Mouse (Mus musculus) neural tube, embryonic 13.5 days (tissue): ENCODE data around the gene Gm45015. TPM values are rescaled to one million over a fixed set of nuclear protein-coding genes. Genes with fewer than 3 reads are reported as not detected.
A peak's percentile ranks its signal among the peaks of the same experiment; 100 is the strongest.

ENCODE experiments used
- ATAC-seq: fragments of 200-750 bp; cut with Nextera tagmentation; 2 replicates; pipeline ENCODE4 v1.8.0; 2017; ENCODE audit warnings: low read depth, mild to moderate bottlenecking, moderate TSS enrichment, moderate library complexity
- H3K27ac ChIP-seq: fragments of 300-500 bp; sonication (generic); replicated peaks from 2 replicates; pipeline ENCODE4 v1.5.1; 2015; ENCODE audit warnings: moderate library complexity, mild to moderate bottlenecking, inconsistent platforms
- H3K27me3 ChIP-seq: fragments of 300-500 bp; sonication (generic); 2 replicates; pipeline ENCODE4 v1.6.1; 2015; ENCODE audit warnings: mild to moderate bottlenecking, inconsistent platforms
- H3K36me3 ChIP-seq: fragments of 300-500 bp; sonication (generic); 2 replicates; pipeline ENCODE4 v1.6.1; 2015; ENCODE audit warnings: mild to moderate bottlenecking, inconsistent platforms
- H3K4me1 ChIP-seq: fragments of 300-500 bp; sonication (generic); replicated peaks from 2 replicates; pipeline ENCODE4 v1.6.1; 2015; ENCODE audit warnings: inconsistent platforms
- H3K4me2 ChIP-seq: fragments of 300-500 bp; sonication (generic); 2 replicates; pipeline ENCODE4 v1.6.1; 2015; ENCODE audit warnings: inconsistent platforms, mild to moderate bottlenecking, moderate library complexity
- H3K4me3 ChIP-seq: fragments of 300-500 bp; sonication (generic); 2 replicates; pipeline ENCODE4 v1.5.1; 2015; ENCODE audit warnings: mild to moderate bottlenecking, inconsistent platforms
- H3K9ac ChIP-seq: fragments of 300-500 bp; sonication (generic); 2 replicates; pipeline ENCODE4 v1.6.1; 2015; ENCODE audit warnings: moderate library complexity, mild to moderate bottlenecking, inconsistent platforms
- H3K9me3 ChIP-seq: fragments of 300-500 bp; sonication (generic); 2 replicates; pipeline ENCODE4 v1.6.1; 2016; ENCODE audit warnings: inconsistent platforms
- WGBS: fragments of 180-500 bp; shearing (Covaris S2); methylation state at CpG from one replicate; pipeline ENCODE4 v1.1.7; 2015; 5-methylcytosine and 5-hydroxymethylcytosine counted together
- polyA plus RNA-seq: library from polyadenylated mRNA; unstranded; fragments of >200 nt; fragmentation: Nextera tagmentation; extraction: Ambion mirVana; gene quantifications from 2 replicates; pipeline ENCODE4 v1.2.1, GENCODE M21; 2015

The Gm45015 gene
- polyA plus RNA-seq = not detected in 2 replicates

DNA sequence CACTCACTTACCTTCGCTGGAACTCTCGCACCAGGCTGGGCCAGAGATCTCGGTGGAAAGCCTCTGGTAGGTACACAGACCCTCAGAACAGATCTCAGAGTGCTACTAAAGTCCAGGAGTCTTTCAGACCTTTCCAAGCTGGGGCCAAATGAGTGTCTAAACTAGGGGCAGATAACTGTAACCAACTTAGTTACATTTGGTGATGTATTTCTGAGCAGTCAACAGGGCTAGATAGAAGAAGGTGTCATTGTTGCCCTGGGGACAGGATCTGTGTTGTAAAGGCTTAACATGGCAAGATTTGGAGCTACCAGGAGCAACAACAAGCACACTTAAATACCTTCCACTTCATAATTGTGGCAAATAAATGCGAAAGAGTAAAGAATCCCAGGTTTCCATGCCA is at the start of gene Gm45015:
Gm45015 (minus strand) TSS at position 101 of the 400 bp plus-strand sequence.
- Histone ChIP-seq H3K9ac (no peak within 1 kb of the TSS), H3K9me3 (no peaks in the 10 kb centered on the region), H3K4me3 (no peak within 1 kb of the TSS), H3K4me1 (no peaks in the 10 kb centered on the region), H3K36me3 (no peaks in the 10 kb centered on the region), H3K27ac (no peak within 1 kb of the TSS), H3K4me2 (no peak within 1 kb of the TSS), H3K27me3 (no peaks in the 10 kb centered on the region)
- ATAC-seq = no peak
- WGBS = 89% methylated on average over 4 of the region's 4 CpGs

DNA sequence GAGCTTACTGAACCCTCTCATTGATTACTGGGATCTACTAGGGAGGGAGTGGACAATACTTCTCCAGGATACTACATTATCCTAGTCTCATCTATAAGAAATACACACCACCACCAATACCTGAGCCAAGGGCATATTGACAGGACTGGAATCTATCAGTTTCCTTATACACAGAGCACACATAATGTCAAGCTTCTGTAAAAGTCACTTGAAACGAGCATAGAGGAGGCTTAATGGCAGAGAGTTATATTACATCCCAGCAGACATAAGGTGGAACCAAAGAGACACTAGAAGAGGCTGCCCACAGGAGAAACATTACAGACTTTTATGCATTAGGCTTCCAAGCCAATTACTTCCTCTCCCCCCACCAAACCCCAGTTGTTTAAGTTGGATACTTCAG is 48.3 kb upstream of the Gm45015 start:
- no peak for ATAC-seq
- Histone ChIP-seq H3K4me1 (no peaks in the 10 kb centered on the region), H3K27ac (no peak overlapping the region), H3K9me3 (no peaks in the 10 kb centered on the region), H3K4me2 (no peak overlapping the region), H3K4me3 (no peak overlapping the region), H3K27me3 (no peaks in the 10 kb centered on the region), H3K36me3 (no peaks in the 10 kb centered on the region), H3K9ac (no peak overlapping the region)
- 24% methylated on average over 1 of the region's 1 CpGs for WGBS

DNA sequence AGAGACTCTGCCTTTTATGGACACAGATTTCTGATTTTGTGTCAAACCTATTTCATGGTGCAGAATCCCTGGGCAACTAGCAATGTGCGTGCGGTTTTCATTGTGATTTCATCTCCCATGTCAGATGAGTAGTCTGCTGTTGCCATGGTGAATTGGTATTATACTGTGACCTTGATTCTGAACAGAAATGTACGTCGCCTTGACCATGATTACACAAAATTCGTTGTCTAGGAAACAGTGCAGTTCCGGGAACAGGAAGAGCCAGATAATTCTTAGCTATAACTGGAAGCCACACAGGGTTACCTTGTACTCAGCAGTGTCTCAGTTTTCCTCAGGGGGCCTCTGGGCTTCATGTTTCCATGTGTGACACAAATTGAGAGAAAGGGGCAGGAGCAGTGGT is 47.8 kb upstream of the Gm45015 start:
- H3K9ac ChIP-seq = no peak overlapping the region
- ATAC-seq = no peak
- H3K4me1 ChIP-seq = no peaks in the 10 kb centered on the region
- H3K36me3 ChIP-seq = no peaks in the 10 kb centered on the region
- no peaks in the 10 kb centered on the region for H3K27me3 ChIP-seq
- WGBS = 72% methylated on average over 6 of the region's 6 CpGs
- H3K4me2 ChIP-seq = no peak overlapping the region
- H3K4me3 ChIP-seq = no peak overlapping the region
- H3K9me3 ChIP-seq = no peaks in the 10 kb centered on the region
- H3K27ac ChIP-seq = no peak overlapping the region

DNA sequence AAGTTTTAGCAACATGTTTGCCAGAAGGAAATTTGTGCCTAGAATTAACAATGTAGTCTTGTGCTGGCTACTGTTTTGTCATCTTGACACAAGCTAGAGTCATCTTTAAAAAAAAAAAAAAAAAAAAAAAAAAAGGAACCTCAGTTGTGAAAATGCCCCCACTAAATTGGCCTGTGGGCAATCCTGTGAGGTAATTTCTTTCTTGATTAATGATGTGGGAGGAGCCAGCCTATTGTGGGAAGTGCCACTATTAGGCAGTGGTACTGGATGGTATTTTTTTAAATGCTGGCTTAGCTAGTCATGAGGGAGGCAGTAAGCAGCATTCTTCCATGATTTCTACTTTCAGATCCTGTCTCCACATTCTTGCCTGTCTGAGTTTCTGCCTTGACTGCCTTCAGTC is 26.7 kb upstream of the Gm45015 start:
- H3K4me1 ChIP-seq = no peaks in the 10 kb centered on the region
- no peak for ATAC-seq
- H3K4me3 ChIP-seq = no peak overlapping the region
- no peaks in the 10 kb centered on the region for H3K9me3 ChIP-seq
- no peak overlapping the region for H3K9ac ChIP-seq
- H3K36me3 ChIP-seq = 0 out of 2 replicates have a peak, but pooled peaks cover 6% of the 10 kb centered on the region
- no peak overlapping the region for H3K4me2 ChIP-seq
- no peak overlapping the region for H3K27ac ChIP-seq
- H3K27me3 ChIP-seq = no peaks in the 10 kb centered on the region

DNA sequence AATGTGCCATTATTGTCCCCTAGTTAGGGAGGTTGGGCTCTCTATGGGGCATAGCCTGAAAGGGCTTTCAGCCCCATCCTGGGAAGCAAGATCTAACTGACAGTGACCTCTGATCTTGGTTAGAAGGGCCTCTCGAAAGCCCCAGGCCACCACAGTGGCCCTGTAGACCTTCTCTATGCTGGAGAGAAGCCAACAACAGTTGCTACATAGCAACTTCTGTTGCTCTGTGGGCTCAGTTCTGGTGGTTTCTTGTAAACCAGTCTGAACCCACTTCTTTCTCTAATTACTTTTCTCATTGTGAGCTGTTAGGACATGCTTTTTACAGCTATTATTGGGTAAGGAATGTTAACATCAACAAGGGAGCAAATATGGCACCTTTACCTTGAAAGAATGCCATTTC is 20.1 kb upstream of the Gm45015 start:
- Histone ChIP-seq H3K4me3 (no peak overlapping the region), H3K9ac (no peak overlapping the region), H3K27me3 (no peaks in the 10 kb centered on the region), H3K27ac (no peak overlapping the region), H3K4me1 (no peaks in the 10 kb centered on the region), H3K4me2 (no peak overlapping the region), H3K36me3 (peaks cover 57% of the 10 kb centered on the region), H3K9me3 (peaks cover 7% of the 10 kb centered on the region)
- 57% methylated on average over 1 of the region's 1 CpGs for WGBS
- no peak for ATAC-seq

DNA sequence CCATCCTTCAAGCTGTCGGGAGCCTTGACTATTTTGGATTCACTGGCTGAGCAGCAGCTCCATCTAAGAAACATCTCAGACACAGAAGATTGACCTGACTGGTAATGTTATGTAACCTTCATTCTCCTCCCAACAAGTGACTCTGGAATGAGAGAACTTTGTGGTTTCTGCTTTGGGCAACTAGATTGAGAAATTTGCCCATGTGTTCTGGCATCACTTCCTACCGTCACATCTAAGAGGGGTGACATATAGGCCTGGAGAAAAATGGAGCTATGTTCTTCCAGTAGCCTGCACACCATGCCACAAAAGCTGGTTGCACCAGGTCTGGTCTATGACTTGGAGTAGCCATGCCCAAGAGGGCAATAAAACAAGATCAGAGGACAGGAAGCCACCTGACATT is 19.5 kb upstream of the Gm45015 start:
- no peak overlapping the region for H3K9ac ChIP-seq
- ATAC-seq = no peak
- H3K9me3 ChIP-seq = peaks cover 7% of the 10 kb centered on the region
- no peak overlapping the region for H3K4me2 ChIP-seq
- no peak overlapping the region for H3K4me3 ChIP-seq
- H3K4me1 ChIP-seq = no peaks in the 10 kb centered on the region
- 91% methylated on average over 2 of the region's 2 CpGs for WGBS
- no peaks in the 10 kb centered on the region for H3K27me3 ChIP-seq
- H3K27ac ChIP-seq = no peak overlapping the region
- H3K36me3 ChIP-seq = peaks cover 61% of the 10 kb centered on the region

DNA sequence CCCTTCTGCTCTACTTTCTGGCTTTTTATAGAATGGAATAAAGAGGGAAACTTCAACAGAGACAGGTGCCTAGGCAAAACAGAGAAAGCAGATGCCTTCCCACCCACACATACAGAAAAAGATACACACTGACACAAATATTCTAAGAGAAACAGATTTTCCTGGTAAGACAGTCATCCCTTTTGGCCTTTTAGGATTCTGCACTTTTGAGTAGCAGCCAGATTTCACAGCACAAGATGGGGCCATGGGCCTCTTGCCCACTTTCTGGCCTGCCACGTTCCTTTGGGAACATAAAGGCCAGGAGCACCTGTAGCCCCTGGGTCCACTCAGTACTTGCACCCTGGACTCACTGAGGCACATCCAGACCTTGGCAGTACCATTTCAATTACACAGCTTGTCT is 7.7 kb upstream of the Gm45015 start:
- peaks cover 13% of the 10 kb centered on the region for H3K4me1 ChIP-seq

DNA sequence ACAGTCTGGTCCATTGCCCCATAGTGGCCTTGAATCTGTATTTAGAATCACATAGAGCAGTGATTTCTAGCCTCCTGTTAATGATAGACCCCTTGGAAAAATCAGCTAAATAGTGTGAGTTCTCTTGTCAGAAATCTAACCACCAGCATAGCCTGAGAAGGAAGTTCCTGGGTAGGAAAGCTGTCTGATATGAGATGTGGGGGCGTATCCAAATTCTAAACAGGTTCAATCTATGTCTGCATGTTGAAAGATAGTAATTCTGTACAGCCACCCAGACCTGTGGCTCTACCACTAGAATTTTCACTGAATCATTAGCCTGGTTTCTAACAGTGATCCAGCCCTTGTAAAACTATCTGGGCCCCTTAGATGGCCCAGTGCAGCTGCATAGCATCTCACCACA is 7.2 kb upstream of the Gm45015 start:
- no peak overlapping the region for H3K4me3 ChIP-seq
- H3K27me3 ChIP-seq = no peaks in the 10 kb centered on the region
- peaks cover 13% of the 10 kb centered on the region for H3K4me1 ChIP-seq
- H3K9me3 ChIP-seq = no peaks in the 10 kb centered on the region
- no peak for ATAC-seq
- WGBS = 78% methylated on average over 1 of the region's 1 CpGs
- H3K27ac ChIP-seq = no peak overlapping the region
- peak overlapping the region; percentile 62 for H3K4me2 ChIP-seq
- no peak overlapping the region for H3K9ac ChIP-seq
- no peaks in the 10 kb centered on the region for H3K36me3 ChIP-seq

More for the DNA sequence above, 7.7 kb upstream of the Gm45015 start:
- Histone ChIP-seq H3K9ac (no peak overlapping the region), H3K4me2 (no peak overlapping the region), H3K4me3 (no peak overlapping the region), H3K27ac (no peak overlapping the region), H3K27me3 (no peaks in the 10 kb centered on the region), H3K9me3 (no peaks in the 10 kb centered on the region), H3K36me3 (no peaks in the 10 kb centered on the region)
- no peak for ATAC-seq
- 94% methylated on average over 1 of the region's 1 CpGs for WGBS

- WGBS = 21% methylated on average over 15 of the region's 15 CpGs
- Histone ChIP-seq H3K9me3 (no peaks in the 10 kb centered on the region), H3K4me1 (peaks cover 13% of the 10 kb centered on the region), H3K36me3 (no peaks in the 10 kb centered on the region), H3K9ac (peak overlapping the region; percentile 80), H3K4me3 (peak overlapping the region; percentile 55), H3K27me3 (no peaks in the 10 kb centered on the region), H3K27ac (peak overlapping the region; percentile 75), H3K4me2 (peak overlapping the region; percentile 62)
- peak; percentile 79 for ATAC-seq
These were observed 6.5 kb upstream of the Gm45015 start for GRCm38 (mm10) chrX:73342941-73343735.

DNA sequence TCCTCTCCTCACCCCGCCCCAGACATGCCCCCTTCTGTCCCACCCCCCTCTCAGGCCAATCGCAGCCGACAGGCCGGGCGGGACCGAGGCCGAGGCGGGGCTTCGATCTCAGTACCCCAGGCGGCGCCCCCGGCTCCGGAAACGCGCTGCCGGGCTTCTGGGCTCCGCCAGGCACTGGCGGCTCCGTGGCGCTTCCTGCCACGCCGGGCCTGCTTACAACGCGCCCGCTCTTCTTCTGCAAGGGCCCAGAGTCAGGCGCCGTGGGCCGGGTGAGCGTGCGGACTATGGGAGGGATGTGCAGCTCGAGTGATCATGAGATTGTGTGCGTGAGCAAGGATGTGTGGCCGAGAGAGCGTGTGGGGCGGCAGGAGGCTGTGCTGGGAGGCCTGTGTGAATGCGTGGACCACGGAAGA is 5.8 kb upstream of the Gm45015 start, which contains the start of gene Zfp275:
Zfp275 (plus strand) TSS at position 139 of the 413 bp plus-strand sequence.
- Histone ChIP-seq H3K9me3 (no peaks in the 10 kb centered on the region), H3K4me2 (peak within 1 kb of the TSS; percentile 62), H3K27ac (peak within 1 kb of the TSS; percentile 75), H3K4me1 (peaks cover 13% of the 10 kb centered on the region), H3K4me3 (peak within 1 kb of the TSS; percentile 55), H3K27me3 (no peaks in the 10 kb centered on the region), H3K9ac (peak within 1 kb of the TSS; percentile 80), H3K36me3 (no peaks in the 10 kb centered on the region)
- peak; percentile 95 for ATAC-seq
- 17% methylated on average over 37 of the region's 37 CpGs for WGBS

GRCm38 (mm10) chrX:73342068-73342467 is 5.4 kb upstream of the Gm45015 start:
- Histone ChIP-seq H3K4me2 (peak overlapping the region; percentile 62), H3K4me3 (peak overlapping the region; percentile 55), H3K9ac (peak overlapping the region; percentile 80), H3K4me1 (peaks cover 13% of the 10 kb centered on the region), H3K27ac (peak overlapping the region; percentile 75; the same call in 1 of the 2 replicates), H3K9me3 (no peaks in the 10 kb centered on the region), H3K27me3 (no peaks in the 10 kb centered on the region), H3K36me3 (no peaks in the 10 kb centered on the region)
- WGBS = 27% methylated on average over 3 of the region's 3 CpGs
- peak; percentile 48; the same call in 1 of the 2 replicates for ATAC-seq

DNA sequence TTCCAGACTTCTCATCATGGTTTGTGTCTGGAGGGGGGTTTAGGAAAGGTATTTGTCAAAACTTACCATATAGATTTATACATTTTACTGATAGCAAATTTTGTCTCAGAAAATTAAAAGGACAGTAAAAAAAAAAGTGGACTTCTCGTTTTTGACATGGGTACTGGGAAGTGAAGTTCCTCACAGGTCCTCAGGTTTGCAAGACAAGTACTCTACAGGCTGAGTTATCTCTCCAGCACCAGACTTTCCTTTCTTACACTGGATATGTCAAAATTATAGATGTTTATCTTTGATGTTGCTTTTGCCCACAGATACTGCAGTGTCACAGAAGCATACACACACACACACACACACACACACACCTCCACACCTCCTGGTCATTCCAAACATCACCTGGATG is 4.8 kb upstream of the Gm45015 start:
- no peak for ATAC-seq
- H3K27me3 ChIP-seq = no peaks in the 10 kb centered on the region
- H3K4me2 ChIP-seq = no peak overlapping the region
- no peaks in the 10 kb centered on the region for H3K36me3 ChIP-seq
- H3K9me3 ChIP-seq = no peaks in the 10 kb centered on the region
- 53% methylated on average over 1 of the region's 1 CpGs for WGBS
- H3K9ac ChIP-seq = no peak overlapping the region
- peaks cover 13% of the 10 kb centered on the region for H3K4me1 ChIP-seq
- no peak overlapping the region for H3K4me3 ChIP-seq
- H3K27ac ChIP-seq = no peak overlapping the region

- Histone ChIP-seq H3K9ac (no peak overlapping the region), H3K27ac (no peak overlapping the region), H3K27me3 (no peaks in the 10 kb centered on the region), H3K4me2 (no peak overlapping the region), H3K9me3 (no peaks in the 10 kb centered on the region), H3K4me1 (no peaks in the 10 kb centered on the region), H3K4me3 (no peak overlapping the region), H3K36me3 (no peaks in the 10 kb centered on the region)
- ATAC-seq = no peak
These were observed 3.1 kb downstream of the Gm45015 start for GRCm38 (mm10) chrX:73333548-73333947.
